Mouse (Mus musculus) heart, postnatal 0 days (tissue): ENCODE results near the gene Gm49337. TPM values are rescaled to one million over a fixed set of nuclear protein-coding genes. Genes with fewer than 3 reads are reported as not detected.

ENCODE experiments used
- ATAC-seq: fragments of 200-750 bp; cut with Nextera tagmentation; 2 replicates; pipeline ENCODE4 v1.8.0; 2017; ENCODE audit warnings: low read depth, moderate number of reproducible peaks, moderate library complexity; ENCODE audit not compliant: insufficient read depth
- DNase-seq: peaks from one replicate; pipeline ENCODE4 v3.0.0-alpha.2; 2016; ENCODE audit warnings: low spot score
- H3K27ac ChIP-seq: fragments of 300-500 bp; sonication (generic); 2 replicates; pipeline ENCODE4 v1.5.1; 2014; ENCODE audit warnings: low read depth, mild to moderate bottlenecking
- H3K27me3 ChIP-seq: fragments of 300-500 bp; sonication (generic); 2 replicates; pipeline ENCODE4 v1.6.1; 2014; ENCODE audit warnings: low read length, mixed read lengths; ENCODE audit not compliant: control insufficient read depth, insufficient read depth
- H3K36me3 ChIP-seq: fragments of 300-500 bp; sonication (generic); replicated peaks from 2 replicates; pipeline ENCODE4 v1.6.1; 2014; ENCODE audit warnings: low read length, mixed read lengths; ENCODE audit not compliant: control insufficient read depth, insufficient read depth
- H3K4me1 ChIP-seq: fragments of 300-500 bp; sonication (generic); 2 replicates; pipeline ENCODE4 v1.6.1; 2014; ENCODE audit warnings: antibody characterized with exemption; ENCODE audit not compliant: control insufficient read depth, insufficient read depth
- H3K4me2 ChIP-seq: fragments of 300-500 bp; sonication (generic); 2 replicates; pipeline ENCODE4 v1.6.1; 2014; ENCODE audit warnings: low read depth, mild to moderate bottlenecking, low read length, moderate library complexity
- H3K4me3 ChIP-seq: fragments of 300-500 bp; sonication (generic); 2 replicates; pipeline ENCODE4 v1.5.1; 2014; ENCODE audit warnings: low read depth, low read length
- H3K9ac ChIP-seq: fragments of 300-500 bp; sonication (generic); replicated peaks from 2 replicates; pipeline ENCODE4 v1.6.1; 2014; ENCODE audit warnings: low read depth, low read length, mixed read lengths
- H3K9me3 ChIP-seq: fragments of 300-500 bp; sonication (generic); replicated peaks from 2 replicates; pipeline ENCODE4 v1.6.1; 2016; ENCODE audit warnings: low read length; ENCODE audit not compliant: control insufficient read depth
- CTCF ChIP-seq: IDR thresholded peaks from 2 replicates; pipeline ENCODE4 v1.5.1; 2016; ENCODE audit warnings: antibody characterized with exemption, control low read depth, low read depth
- EP300 ChIP-seq: IDR thresholded peaks from 2 replicates; pipeline ENCODE4 v1.6.1; 2016; ENCODE audit warnings: antibody characterized with exemption, low read depth
- WGBS: fragments of 180-500 bp; shearing (Covaris S2); extraction: QIAGEN DNeasy Blood & Tissue Kit; methylation state at CpG from one replicate; pipeline ENCODE4 v1.1.7; 2014; 5-methylcytosine and 5-hydroxymethylcytosine counted together
- polyA plus RNA-seq: library from polyadenylated mRNA; unstranded; fragments of >200 nt; fragmentation: Nextera tagmentation; extraction: Ambion mirVana; gene quantifications from 2 replicates; pipeline ENCODE4 v1.2.1, GENCODE M21; 2015
- total RNA-seq: library from RNA; depleted of rRNA; stranded (reverse); fragments of >200 nt; gene quantifications from 2 replicates; pipeline ENCODE4 v1.2.3, GENCODE M21; 2014; ENCODE audit warnings: low replicate concordance

The Gm49337 gene
- total and polyA plus RNA-seq, 2 experiments from 2014 or later, result not detected

DNA sequence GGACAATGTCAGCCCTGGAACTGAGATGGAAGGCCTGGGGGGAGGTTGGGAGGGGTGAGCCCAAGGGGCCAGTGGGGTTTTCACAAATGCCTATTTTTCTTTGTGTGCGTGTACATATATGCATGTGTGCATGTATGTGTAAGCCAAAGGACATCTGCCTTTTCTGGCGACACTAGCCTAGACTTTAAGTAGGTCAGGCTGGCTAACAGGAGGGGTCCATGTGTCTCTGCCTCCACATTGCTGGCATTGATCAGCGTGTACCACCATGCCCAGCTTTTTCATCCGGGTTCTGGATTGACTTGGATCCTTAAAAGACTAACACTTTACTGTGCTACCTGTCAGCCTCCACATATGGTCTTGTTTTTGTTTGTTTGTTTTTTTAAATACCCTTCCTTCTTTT lies 568 bp downstream of the Gm49337 start:
- DNase-seq (no peak), ATAC-seq (no peak)
- Histone ChIP-seq H3K27me3 (no peaks in the 10 kb centered on the region), H3K9me3 (no peaks in the 10 kb centered on the region), H3K4me2 (no peak overlapping the region), H3K4me1 (peaks cover 32% of the 10 kb centered on the region), H3K36me3 (no peaks in the 10 kb centered on the region), H3K4me3 (no peak overlapping the region), H3K9ac (no peak overlapping the region), H3K27ac (peak overlapping the region; percentile 88)
- TF ChIP-seq EP300 (no peak), CTCF (no peak)
- 95% methylated on average over 4 of the region's 4 CpGs for WGBS

- H3K4me1 ChIP-seq, result peaks cover 32% of the 10 kb centered on the region
- no peak overlapping the region for H3K4me2 ChIP-seq
- no peaks in the 10 kb centered on the region for H3K36me3 ChIP-seq
- peak overlapping the region; percentile 88 for H3K27ac ChIP-seq
- no peak overlapping the region for H3K4me3 ChIP-seq
- H3K9ac ChIP-seq, result 0 out of 2 replicates have a peak overlapping the region, but pooled peaks have one; percentile 24
- no peaks in the 10 kb centered on the region for H3K9me3 ChIP-seq
- DNase-seq (peak; percentile 68), ATAC-seq (peak; percentile 55)
- TF ChIP-seq EP300 (no peak), CTCF (no peak)
- H3K27me3 ChIP-seq, result no peaks in the 10 kb centered on the region
- 16% methylated on average over 6 of the region's 6 CpGs for whole genome bisulfite sequencing
Observed at GRCm38 (mm10) chr4:116174466-116175116, 1.4 kb downstream of the Gm49337 start.

DNA sequence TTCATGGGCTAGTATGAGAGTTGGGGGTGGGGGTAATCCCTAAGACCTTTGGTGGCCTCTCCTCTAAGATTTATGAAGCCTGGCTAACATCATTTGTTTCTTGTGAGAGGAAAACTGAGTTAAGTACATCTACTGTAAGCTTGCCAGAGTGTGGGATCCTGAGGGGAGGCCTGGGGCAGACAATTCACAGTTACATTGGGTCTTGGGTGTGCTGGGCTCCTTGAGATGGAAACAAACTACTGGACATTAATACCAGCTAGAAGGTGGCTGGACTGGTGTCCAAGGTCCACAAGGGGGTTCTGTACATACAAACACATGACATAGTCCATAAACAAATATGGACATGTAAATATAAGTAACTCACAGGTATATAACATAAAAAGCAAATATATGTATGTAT lies 2.0 kb downstream of the Gm49337 start:
- no peak for DNase-seq
- 0 out of 2 replicates have a peak overlapping the region, but pooled peaks have one; percentile 24 for H3K9ac ChIP-seq
- no peak overlapping the region for H3K4me2 ChIP-seq
- no peaks in the 10 kb centered on the region for H3K36me3 ChIP-seq
- no peak for ATAC-seq
- no peak overlapping the region for H3K4me3 ChIP-seq
- H3K27me3 ChIP-seq, result no peaks in the 10 kb centered on the region
- no peak for TF ChIP-seq CTCF
- no peak for TF ChIP-seq EP300
- peak overlapping the region; percentile 88 for H3K27ac ChIP-seq
- no peaks in the 10 kb centered on the region for H3K9me3 ChIP-seq
- peaks cover 32% of the 10 kb centered on the region for H3K4me1 ChIP-seq

GRCm38 (mm10) chr4:116175711-116176542 lies 2.7 kb downstream of the Gm49337 start:
- no peaks in the 10 kb centered on the region for H3K9me3 ChIP-seq
- peaks cover 32% of the 10 kb centered on the region for H3K4me1 ChIP-seq
- TF ChIP-seq CTCF, result no peak
- TF ChIP-seq EP300, result no peak
- H3K27me3 ChIP-seq, result no peaks in the 10 kb centered on the region
- peak overlapping the region; percentile 88 for H3K27ac ChIP-seq
- H3K9ac ChIP-seq, result peak overlapping the region; percentile 34; the same call in 1 of the 2 replicates
- peak; percentile 91 for DNase-seq
- H3K36me3 ChIP-seq, result no peaks in the 10 kb centered on the region
- peak overlapping the region; percentile 51 for H3K4me2 ChIP-seq
- 29% methylated on average over 7 of the region's 7 CpGs for WGBS
- H3K4me3 ChIP-seq, result no peak overlapping the region
- peak; percentile 60 for ATAC-seq

DNA sequence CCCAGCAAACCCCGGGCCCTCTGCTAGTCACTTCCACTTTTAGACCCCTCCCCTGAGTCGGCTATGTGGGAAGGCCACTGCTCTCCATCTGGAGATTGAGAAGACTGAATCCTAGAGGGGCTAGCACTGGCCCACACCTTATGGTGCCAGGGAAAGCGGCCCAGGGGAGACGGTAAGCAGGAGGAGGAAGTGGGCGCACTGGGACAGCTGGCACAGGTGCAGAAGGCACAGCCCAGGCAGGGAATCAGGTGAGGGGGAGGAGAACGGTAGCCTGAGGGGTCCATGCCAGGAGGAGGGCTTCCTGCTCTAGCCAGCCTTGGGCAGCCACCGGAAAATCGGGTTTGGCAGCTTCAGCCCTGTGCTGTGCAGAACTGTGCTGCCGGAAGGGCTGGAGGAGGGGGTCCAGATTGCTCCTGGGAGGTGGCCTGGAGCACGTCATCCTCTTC lies 3.4 kb downstream of the Gm49337 start:
- H3K36me3 ChIP-seq, result no peaks in the 10 kb centered on the region
- peak overlapping the region; percentile 51 for H3K4me2 ChIP-seq
- DNase-seq (peak; percentile 71), ATAC-seq (peak; percentile 59)
- H3K4me3 ChIP-seq, result no peak overlapping the region
- peaks cover 32% of the 10 kb centered on the region for H3K4me1 ChIP-seq
- TF ChIP-seq CTCF (no peak), EP300 (no peak; the same call in 1 of the 2 replicates)
- peak overlapping the region; percentile 88 for H3K27ac ChIP-seq
- H3K9me3 ChIP-seq, result no peaks in the 10 kb centered on the region
- H3K27me3 ChIP-seq, result no peaks in the 10 kb centered on the region
- H3K9ac ChIP-seq, result peak overlapping the region; percentile 34; the same call in 1 of the 2 replicates
- WGBS, result 18% methylated on average over 10 of the region's 10 CpGs
